Mouse (Mus musculus) forebrain, embryonic 12.5 days (tissue): ENCODE measurements at regions not wholly inside any gene's neighbourhood (a gene's known extent, or its start where the extent isn't known, plus 50 kb on each side); places are given as distances from the start of the nearest gene placed in this dataset.

ENCODE experiments used
- ATAC-seq: fragments of 200-750 bp; cut with Nextera tagmentation; 2 replicates; pipeline ENCODE4 v1.8.0; 2017; ENCODE audit warnings: moderate TSS enrichment; ENCODE audit not compliant: low FRiP score
- H3K27ac ChIP-seq: fragments of 300-500 bp; sonication (generic); 2 replicates; pipeline ENCODE4 v1.5.1; 2016; ENCODE audit warnings: mild to moderate bottlenecking
- H3K27me3 ChIP-seq: fragments of 300-500 bp; sonication (generic); 2 replicates; pipeline ENCODE4 v1.6.1; 2016; ENCODE audit warnings: mild to moderate bottlenecking
- H3K36me3 ChIP-seq: fragments of 300-500 bp; sonication (generic); replicated peaks from 2 replicates; pipeline ENCODE4 v1.6.1; 2016; ENCODE audit warnings: mild to moderate bottlenecking
- H3K4me1 ChIP-seq: fragments of 300-500 bp; sonication (generic); 2 replicates; pipeline ENCODE4 v1.6.1; 2016
- H3K4me2 ChIP-seq: fragments of 300-500 bp; sonication (generic); 2 replicates; pipeline ENCODE4 v1.6.1; 2016; ENCODE audit warnings: mild to moderate bottlenecking, moderate library complexity
- H3K4me3 ChIP-seq: fragments of 300-500 bp; sonication (generic); replicated peaks from 2 replicates; pipeline ENCODE4 v1.5.1; 2016; ENCODE audit warnings: mild to moderate bottlenecking
- H3K9ac ChIP-seq: fragments of 300-500 bp; sonication (generic); 2 replicates; pipeline ENCODE4 v1.6.1; 2016; ENCODE audit warnings: mild to moderate bottlenecking
- H3K9me3 ChIP-seq: fragments of 300-500 bp; sonication (generic); 2 replicates; pipeline ENCODE4 v1.6.1; 2016
- WGBS: fragments of 180-500 bp; shearing (Covaris S2); methylation state at CpG from one replicate; pipeline ENCODE4 v1.1.7; 2016; 5-methylcytosine and 5-hydroxymethylcytosine counted together

- WGBS = 41% methylated on average over 10 of the region's 10 CpGs
- Histone ChIP-seq H3K4me1 (peaks cover 14% of the 10 kb centered on the region), H3K4me2 (no peak overlapping the region), H3K27me3 (no peaks in the 10 kb centered on the region), H3K27ac (peak overlapping the region; percentile 50), H3K4me3 (no peak overlapping the region), H3K36me3 (no peaks in the 10 kb centered on the region), H3K9me3 (no peaks in the 10 kb centered on the region), H3K9ac (no peak overlapping the region)
- ATAC-seq = peak; percentile 81
Observed at GRCm38 (mm10) chr5:28892703-28893249, 303.0 kb upstream of the Rnf32 start.

DNA sequence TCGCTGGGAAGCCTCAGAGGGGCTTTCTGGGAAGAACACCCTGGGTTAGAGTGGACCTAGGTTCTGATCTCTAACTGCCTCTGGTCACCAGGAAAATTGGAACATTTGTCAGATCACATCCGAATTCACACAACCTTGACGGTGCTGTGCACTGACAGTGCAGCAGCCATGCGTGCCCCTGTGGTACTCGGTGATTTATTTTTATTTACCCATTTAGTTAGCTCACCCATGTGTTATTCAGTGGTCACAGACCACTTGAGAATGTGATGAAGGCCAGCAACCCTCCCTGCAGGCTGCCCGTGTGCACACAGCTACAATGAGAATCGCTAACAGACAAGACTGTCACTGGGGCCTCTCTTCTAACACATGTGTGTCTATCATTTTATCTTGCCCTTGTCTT, 303.8 kb upstream of the Rnf32 start:
- Histone ChIP-seq H3K9me3 (no peaks in the 10 kb centered on the region), H3K9ac (no peak overlapping the region), H3K4me1 (peaks cover 14% of the 10 kb centered on the region), H3K27me3 (no peaks in the 10 kb centered on the region), H3K27ac (peak overlapping the region; percentile 50), H3K4me3 (no peak overlapping the region), H3K4me2 (no peak overlapping the region), H3K36me3 (no peaks in the 10 kb centered on the region)
- 78% methylated on average over 7 of the region's 7 CpGs for WGBS
- no peak for ATAC-seq

DNA sequence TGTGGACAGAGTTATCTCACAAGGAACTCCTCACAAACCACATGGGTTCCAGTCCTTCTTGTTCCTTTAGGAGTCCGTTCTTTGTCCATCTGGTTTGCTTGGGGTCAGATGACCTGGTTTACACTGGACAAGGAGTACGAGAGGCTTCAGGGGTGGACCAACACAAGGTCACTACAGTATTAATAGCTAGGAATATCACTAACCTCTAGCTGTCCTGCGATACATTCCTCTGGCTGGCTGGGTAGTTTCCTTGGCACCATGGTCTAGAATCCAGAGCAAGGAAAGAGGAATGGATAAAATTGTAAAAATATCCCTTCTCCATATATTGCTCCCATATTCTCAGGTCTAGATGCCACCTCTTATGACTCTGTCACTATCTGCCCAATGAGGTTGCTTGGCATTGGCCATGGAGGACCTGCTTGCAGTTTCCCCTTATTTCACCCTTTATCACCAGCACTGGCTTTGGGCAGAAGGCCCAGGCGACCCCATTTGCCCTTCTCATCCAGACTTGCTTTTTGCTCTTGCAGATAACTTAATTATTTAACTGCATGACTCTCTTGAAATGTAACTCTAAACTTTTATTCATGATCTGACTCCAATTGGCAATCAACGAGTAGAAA, 310.9 kb upstream of the Rnf32 start:
- Histone ChIP-seq H3K4me2 (no peak overlapping the region), H3K27ac (no peak overlapping the region), H3K27me3 (no peaks in the 10 kb centered on the region), H3K36me3 (no peaks in the 10 kb centered on the region), H3K4me1 (no peaks in the 10 kb centered on the region), H3K9ac (no peak overlapping the region), H3K9me3 (no peaks in the 10 kb centered on the region), H3K4me3 (no peak overlapping the region)
- ATAC-seq = no peak
- 86% methylated on average over 5 of the region's 5 CpGs for WGBS

GRCm38 (mm10) chr5:28876199-28876598, 319.6 kb upstream of the Rnf32 start:
- Histone ChIP-seq H3K36me3 (no peaks in the 10 kb centered on the region), H3K4me1 (peaks cover 6% of the 10 kb centered on the region), H3K9me3 (no peaks in the 10 kb centered on the region), H3K27ac (no peak overlapping the region), H3K9ac (no peak overlapping the region), H3K4me3 (no peak overlapping the region), H3K4me2 (no peak overlapping the region), H3K27me3 (0 out of 2 replicates have a peak, but pooled peaks cover 5% of the 10 kb centered on the region)
- 12% methylated on average over 8 of the region's 8 CpGs for WGBS
- peak; percentile 51; the same call in 1 of the 2 replicates for ATAC-seq

DNA sequence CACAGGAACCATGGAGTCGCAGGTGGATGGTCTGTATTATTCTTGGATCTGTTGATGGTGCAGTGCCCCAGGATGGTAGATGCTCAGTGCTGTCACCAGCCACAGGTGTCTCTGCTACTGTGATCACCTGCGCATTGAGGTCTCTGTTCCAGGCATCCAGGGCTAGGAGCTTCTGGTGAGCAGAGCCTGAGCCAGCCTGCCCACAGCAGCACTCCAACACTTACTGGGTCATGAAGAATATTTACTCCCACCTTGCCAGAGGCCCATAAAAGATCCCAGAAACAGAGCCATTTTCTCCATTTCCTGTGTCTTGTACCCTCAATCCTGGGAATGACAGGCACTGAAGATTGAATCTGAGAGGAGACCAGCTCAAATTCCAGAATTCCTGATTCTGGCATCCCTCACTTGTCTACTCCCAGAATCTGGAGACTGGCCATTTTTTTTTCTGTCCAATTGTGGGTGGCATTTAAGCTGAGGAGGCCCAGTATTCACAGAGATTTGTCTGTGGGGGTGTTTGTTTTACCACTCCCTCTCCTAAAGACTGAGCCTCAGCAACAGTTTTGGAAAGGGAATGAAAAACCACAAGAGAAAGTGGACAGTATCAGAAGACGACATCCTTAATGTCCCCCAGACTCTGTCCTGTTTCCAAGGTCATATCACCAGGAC, 322.1 kb upstream of the Rnf32 start:
- no peaks in the 10 kb centered on the region for H3K36me3 ChIP-seq
- no peak overlapping the region for H3K9ac ChIP-seq
- peaks cover 6% of the 10 kb centered on the region for H3K4me1 ChIP-seq
- no peak overlapping the region for H3K4me2 ChIP-seq
- no peak for ATAC-seq
- WGBS = 94% methylated on average over 3 of the region's 3 CpGs
- H3K4me3 ChIP-seq = no peak overlapping the region
- no peaks in the 10 kb centered on the region for H3K9me3 ChIP-seq
- H3K27me3 ChIP-seq = 0 out of 2 replicates have a peak, but pooled peaks cover 5% of the 10 kb centered on the region
- no peak overlapping the region for H3K27ac ChIP-seq

GRCm38 (mm10) chr5:28859604-28860371, 336.0 kb upstream of the Rnf32 start:
- no peak overlapping the region for H3K9ac ChIP-seq
- H3K4me2 ChIP-seq = no peak overlapping the region
- 42% methylated on average over 9 of the region's 9 CpGs for whole genome bisulfite sequencing
- H3K27ac ChIP-seq = 0 out of 2 replicates have a peak overlapping the region, but pooled peaks have one; percentile 42
- H3K4me1 ChIP-seq = peaks cover 13% of the 10 kb centered on the region
- H3K4me3 ChIP-seq = no peak overlapping the region
- no peaks in the 10 kb centered on the region for H3K36me3 ChIP-seq
- H3K27me3 ChIP-seq = no peaks in the 10 kb centered on the region
- ATAC-seq = peak; percentile 88
- H3K9me3 ChIP-seq = no peaks in the 10 kb centered on the region

DNA sequence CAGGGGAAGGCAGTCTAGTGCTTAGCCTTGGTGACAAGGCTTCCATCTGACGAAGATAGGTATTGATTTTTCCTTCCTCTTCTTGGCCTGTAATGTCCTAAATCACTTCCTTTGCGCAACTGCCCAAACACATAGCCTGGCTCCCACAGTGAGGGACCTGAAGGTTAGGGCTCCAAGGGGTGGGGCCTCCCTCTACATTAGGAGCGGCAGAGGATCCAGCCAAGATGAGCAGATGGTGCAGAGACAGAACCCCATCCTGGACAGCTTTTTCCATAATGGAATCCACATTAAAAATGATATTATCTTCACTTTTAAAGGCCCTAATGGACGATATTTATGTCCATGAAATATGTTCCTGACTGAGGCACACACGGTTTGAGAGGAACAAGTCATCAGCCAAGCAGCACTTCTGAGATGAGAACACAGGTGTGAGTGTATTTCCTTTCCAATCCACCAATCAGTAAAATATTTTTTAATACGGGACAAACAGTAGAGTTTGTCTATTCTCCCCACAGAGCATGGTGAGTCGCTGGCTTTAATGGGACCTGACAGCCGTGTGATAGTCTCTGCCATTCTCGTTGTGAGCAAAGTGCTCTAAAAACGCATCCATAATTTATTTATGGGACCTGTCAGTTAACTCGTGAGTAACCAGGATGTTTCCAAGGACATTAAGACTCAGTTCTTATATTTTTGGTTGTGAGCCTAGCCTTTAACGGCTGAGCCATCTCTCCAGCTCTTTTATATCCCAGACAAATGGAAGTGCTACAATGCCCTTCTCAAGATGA, 357.5 kb upstream of the Rnf32 start:
- Histone ChIP-seq H3K4me2 (no peak overlapping the region), H3K27ac (no peak overlapping the region), H3K4me3 (no peak overlapping the region), H3K36me3 (no peaks in the 10 kb centered on the region), H3K9ac (no peak overlapping the region), H3K4me1 (no peaks in the 10 kb centered on the region), H3K9me3 (no peaks in the 10 kb centered on the region), H3K27me3 (no peaks in the 10 kb centered on the region)
- WGBS = 85% methylated on average over 12 of the region's 12 CpGs
- no peak for ATAC-seq

DNA sequence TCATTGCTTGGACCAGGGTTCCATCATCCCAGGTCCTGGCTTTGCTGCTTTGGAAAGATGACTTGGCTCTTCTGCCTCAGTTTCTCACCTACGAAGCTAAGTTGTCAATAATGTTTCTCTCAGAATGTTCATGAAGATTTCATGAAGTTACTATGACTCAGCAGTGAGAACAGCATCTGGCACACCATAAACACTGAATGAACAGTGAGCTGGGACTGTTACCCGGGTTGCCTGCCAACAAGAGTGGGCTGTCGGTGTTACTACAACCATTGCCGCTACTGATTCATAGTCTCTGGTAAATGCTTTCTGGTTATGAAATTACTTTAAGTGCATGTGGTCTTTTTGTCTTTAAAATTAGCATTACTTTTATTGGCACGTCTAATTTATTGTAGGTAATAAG, 352.0 kb upstream of the Shh start:
- WGBS = 94% methylated on average over 5 of the region's 5 CpGs
- Histone ChIP-seq H3K9ac (no peak overlapping the region), H3K36me3 (no peaks in the 10 kb centered on the region), H3K4me1 (no peaks in the 10 kb centered on the region), H3K4me3 (no peak overlapping the region), H3K27me3 (no peaks in the 10 kb centered on the region), H3K9me3 (no peaks in the 10 kb centered on the region), H3K27ac (no peak overlapping the region), H3K4me2 (no peak overlapping the region)
- no peak for ATAC-seq

DNA sequence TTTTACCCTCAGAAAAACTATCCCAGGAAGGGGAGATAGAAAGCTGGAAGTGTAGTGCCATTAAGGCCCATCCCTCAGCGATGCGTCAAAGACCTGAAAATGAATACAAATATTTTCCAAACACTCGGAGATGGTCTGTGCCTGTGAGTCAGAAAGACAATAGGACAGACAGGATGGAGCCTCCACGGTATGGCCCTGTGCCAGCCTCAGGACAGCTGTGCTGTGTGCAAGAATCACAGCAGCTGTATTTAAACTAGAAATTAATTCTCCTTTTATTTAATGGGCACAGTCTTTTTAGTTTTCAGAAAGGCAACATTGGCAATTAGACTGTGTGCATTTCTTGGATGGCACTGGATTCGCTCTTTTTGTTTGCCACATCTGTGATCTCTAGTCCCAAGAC, 340.9 kb upstream of the Shh start:
- 75% methylated on average over 5 of the region's 5 CpGs for WGBS
- no peak for ATAC-seq

GRCm38 (mm10) chr5:28799464-28799863, 332.4 kb upstream of the Shh start:
- Histone ChIP-seq H3K36me3 (no peaks in the 10 kb centered on the region), H3K27ac (no peak overlapping the region), H3K9me3 (no peaks in the 10 kb centered on the region), H3K4me3 (no peak overlapping the region), H3K27me3 (no peaks in the 10 kb centered on the region), H3K9ac (no peak overlapping the region), H3K4me1 (no peaks in the 10 kb centered on the region), H3K4me2 (no peak overlapping the region)
- 94% methylated on average over 2 of the region's 2 CpGs for WGBS
- ATAC-seq = no peak

More for the DNA sequence above, 340.9 kb upstream of the Shh start:
- Histone ChIP-seq H3K27me3 (no peaks in the 10 kb centered on the region), H3K36me3 (no peaks in the 10 kb centered on the region), H3K4me3 (no peak overlapping the region), H3K4me1 (no peaks in the 10 kb centered on the region), H3K4me2 (no peak overlapping the region), H3K27ac (no peak overlapping the region), H3K9ac (no peak overlapping the region), H3K9me3 (no peaks in the 10 kb centered on the region)

DNA sequence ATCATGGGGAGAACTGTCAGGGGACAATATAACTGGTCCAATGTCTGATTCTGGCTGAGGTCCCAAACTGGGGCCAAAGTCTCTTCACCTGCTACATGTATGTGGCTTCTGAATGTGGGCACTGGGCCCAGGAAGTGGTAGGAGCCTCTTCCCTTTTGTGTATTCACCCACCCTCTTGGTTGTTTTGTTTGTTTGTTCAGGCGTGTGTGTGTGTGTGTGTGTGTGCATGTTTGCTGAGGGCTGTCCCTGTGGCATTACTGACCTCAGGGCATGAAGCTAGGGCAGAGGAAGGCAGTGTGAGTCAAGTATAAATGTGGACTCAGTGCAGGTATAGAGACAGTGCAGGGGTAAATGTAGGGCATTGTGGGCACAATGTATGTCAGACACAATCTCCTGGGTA, 331.3 kb upstream of the Shh start:
- ATAC-seq = no peak
- no peak overlapping the region for H3K27ac ChIP-seq
- peaks cover under 1% of the 10 kb centered on the region; the same call in 1 of the 2 replicates for H3K27me3 ChIP-seq
- H3K36me3 ChIP-seq = no peaks in the 10 kb centered on the region
- no peak overlapping the region for H3K9ac ChIP-seq
- H3K4me3 ChIP-seq = no peak overlapping the region
- H3K9me3 ChIP-seq = no peaks in the 10 kb centered on the region
- no peaks in the 10 kb centered on the region for H3K4me1 ChIP-seq
- no peak overlapping the region for H3K4me2 ChIP-seq
- WGBS = 75% methylated on average over 1 of the region's 1 CpGs
